Mouse (Mus musculus) midbrain, embryonic 15.5 days (tissue): ENCODE data around the gene Rtn2. TPM values are rescaled to one million over a fixed set of nuclear protein-coding genes. Genes with fewer than 3 reads are reported as not detected.
A peak's percentile ranks its signal among the peaks of the same experiment; 100 is the strongest.

Experiments
- ATAC-seq: fragments of 200-750 bp; cut with Nextera tagmentation; replicated peaks from 2 replicates; pipeline ENCODE4 v1.8.0; 2017; ENCODE audit warnings: moderate TSS enrichment
- H3K27ac ChIP-seq: fragments of 300-500 bp; sonication (generic); 2 replicates; pipeline ENCODE4 v1.5.1; 2015; ENCODE audit warnings: mild to moderate bottlenecking, inconsistent platforms
- H3K27me3 ChIP-seq: fragments of 300-500 bp; sonication (generic); replicated peaks from 2 replicates; pipeline ENCODE4 v1.6.1; 2015; ENCODE audit warnings: inconsistent platforms
- H3K36me3 ChIP-seq: fragments of 300-500 bp; sonication (generic); replicated peaks from 2 replicates; pipeline ENCODE4 v1.6.1; 2015; ENCODE audit warnings: inconsistent platforms
- H3K4me1 ChIP-seq: fragments of 300-500 bp; sonication (generic); 2 replicates; pipeline ENCODE4 v1.6.1; 2015; ENCODE audit warnings: inconsistent platforms
- H3K4me2 ChIP-seq: fragments of 300-500 bp; sonication (generic); 2 replicates; pipeline ENCODE4 v1.6.1; 2015; ENCODE audit warnings: inconsistent platforms, mild to moderate bottlenecking, moderate library complexity
- H3K4me3 ChIP-seq: fragments of 300-500 bp; sonication (generic); 2 replicates; pipeline ENCODE4 v1.5.1; 2015; ENCODE audit warnings: mild to moderate bottlenecking, inconsistent platforms
- H3K9ac ChIP-seq: fragments of 300-500 bp; sonication (generic); 2 replicates; pipeline ENCODE4 v1.6.1; 2015; ENCODE audit warnings: mild to moderate bottlenecking, inconsistent platforms
- H3K9me3 ChIP-seq: fragments of 300-500 bp; sonication (generic); 2 replicates; pipeline ENCODE4 v1.6.1; 2016; ENCODE audit warnings: inconsistent platforms
- WGBS: fragments of 180-500 bp; shearing (Covaris S2); methylation state at CpG from one replicate; pipeline ENCODE4 v1.1.7; 2015; ENCODE audit warnings: mixed read lengths; 5-methylcytosine and 5-hydroxymethylcytosine counted together
- polyA plus RNA-seq: library from polyadenylated mRNA; unstranded; fragments of >200 nt; fragmentation: Nextera tagmentation; extraction: Ambion mirVana; gene quantifications from 2 replicates; pipeline ENCODE4 v1.2.1, GENCODE M21; 2015

Rtn2 gene
- polyA plus RNA-seq, result 112 and 121 TPM in 2 replicates

GRCm38 (mm10) chr7:19282385-19282784 is at the start of gene Rtn2:
Rtn2 (plus strand) TSS chr7:19282624.
- H3K9ac ChIP-seq, result peak within 1 kb of the TSS; percentile 98
- H3K4me2 ChIP-seq, result peak within 1 kb of the TSS; percentile 64
- peak within 1 kb of the TSS; percentile 93 for H3K27ac ChIP-seq
- no peaks in the 10 kb centered on the region for H3K9me3 ChIP-seq
- H3K27me3 ChIP-seq, result peaks cover 40% of the 10 kb centered on the region
- peaks cover 29% of the 10 kb centered on the region for H3K4me1 ChIP-seq
- H3K4me3 ChIP-seq, result peak within 1 kb of the TSS; percentile 87
- WGBS, result under 1% methylated on average over 35 of the region's 37 CpGs
- peak; percentile 83 for ATAC-seq
- H3K36me3 ChIP-seq, result peaks cover 11% of the 10 kb centered on the region; the same call in 1 of the 2 replicates

DNA sequence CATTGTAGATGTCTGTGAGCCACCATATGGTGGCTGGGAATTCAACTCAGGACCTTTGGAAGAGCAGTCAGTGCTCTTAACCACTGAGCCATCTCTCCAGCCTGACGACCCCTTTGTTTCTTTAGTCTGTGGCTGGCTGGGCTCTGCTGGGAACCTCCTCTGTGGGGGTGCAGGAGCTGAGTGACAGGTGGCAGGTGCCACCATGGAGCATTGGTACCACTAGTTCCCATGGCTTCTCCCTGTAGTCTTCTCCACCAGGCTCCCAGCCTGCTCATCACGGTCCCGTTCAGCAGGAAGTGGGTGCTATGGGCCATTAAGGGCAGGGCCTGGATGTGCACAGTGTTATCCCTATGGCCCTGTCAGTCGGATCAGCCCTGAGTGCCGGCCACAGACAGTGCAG is 47.8 kb upstream of the Rtn2 start:
- Histone ChIP-seq H3K4me1 (peaks cover 9% of the 10 kb centered on the region), H3K27ac (no peak overlapping the region), H3K36me3 (no peaks in the 10 kb centered on the region), H3K9me3 (no peaks in the 10 kb centered on the region), H3K4me2 (no peak overlapping the region), H3K4me3 (no peak overlapping the region), H3K9ac (no peak overlapping the region), H3K27me3 (no peaks in the 10 kb centered on the region)
- no peak for ATAC-seq
- 79% methylated on average over 5 of the region's 5 CpGs for WGBS

DNA sequence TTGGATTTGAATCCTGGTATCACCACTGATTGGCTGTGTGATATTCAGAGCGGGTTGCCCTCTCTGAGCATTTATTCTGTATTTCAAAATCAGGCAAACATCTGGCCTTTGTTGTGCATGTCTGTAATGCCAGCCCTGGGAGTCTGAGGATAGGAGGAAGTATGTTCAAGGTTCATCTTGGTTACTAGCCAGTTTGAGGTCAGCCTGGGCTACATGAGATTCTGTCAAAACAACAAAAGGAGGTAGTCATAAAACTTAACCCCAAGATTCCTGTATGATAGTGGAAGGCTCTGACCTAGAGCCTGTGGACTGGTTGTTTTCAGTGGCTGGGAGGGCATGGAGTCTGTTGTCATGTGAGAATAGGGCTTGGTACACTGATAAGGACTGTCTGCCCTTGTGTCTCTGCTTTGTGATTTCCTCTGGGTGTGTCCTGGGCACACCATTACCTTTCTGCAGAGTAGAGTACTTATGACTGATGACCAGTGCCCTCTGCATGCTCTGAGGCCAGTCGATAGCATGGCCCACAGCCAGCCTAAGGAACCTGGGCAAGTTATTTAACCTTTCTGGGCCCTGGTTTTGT is 47.2 kb upstream of the Rtn2 start:
- H3K4me3 ChIP-seq, result no peak overlapping the region
- peaks cover 4% of the 10 kb centered on the region for H3K4me1 ChIP-seq
- no peak overlapping the region for H3K27ac ChIP-seq
- no peaks in the 10 kb centered on the region for H3K36me3 ChIP-seq
- no peaks in the 10 kb centered on the region for H3K27me3 ChIP-seq
- WGBS, result 94% methylated on average over 2 of the region's 2 CpGs
- H3K9ac ChIP-seq, result no peak overlapping the region
- no peak for ATAC-seq
- H3K9me3 ChIP-seq, result no peaks in the 10 kb centered on the region
- H3K4me2 ChIP-seq, result no peak overlapping the region

- 76% methylated on average over 2 of the region's 2 CpGs for WGBS
- ATAC-seq, result no peak
- no peaks in the 10 kb centered on the region for H3K4me1 ChIP-seq
- no peaks in the 10 kb centered on the region for H3K27me3 ChIP-seq
- no peak overlapping the region for H3K9ac ChIP-seq
- no peaks in the 10 kb centered on the region for H3K36me3 ChIP-seq
- H3K4me2 ChIP-seq, result no peak overlapping the region
- no peaks in the 10 kb centered on the region for H3K9me3 ChIP-seq
- no peak overlapping the region for H3K27ac ChIP-seq
- no peak overlapping the region for H3K4me3 ChIP-seq
Observed at GRCm38 (mm10) chr7:19236411-19236810, 46.0 kb upstream of the Rtn2 start.

DNA sequence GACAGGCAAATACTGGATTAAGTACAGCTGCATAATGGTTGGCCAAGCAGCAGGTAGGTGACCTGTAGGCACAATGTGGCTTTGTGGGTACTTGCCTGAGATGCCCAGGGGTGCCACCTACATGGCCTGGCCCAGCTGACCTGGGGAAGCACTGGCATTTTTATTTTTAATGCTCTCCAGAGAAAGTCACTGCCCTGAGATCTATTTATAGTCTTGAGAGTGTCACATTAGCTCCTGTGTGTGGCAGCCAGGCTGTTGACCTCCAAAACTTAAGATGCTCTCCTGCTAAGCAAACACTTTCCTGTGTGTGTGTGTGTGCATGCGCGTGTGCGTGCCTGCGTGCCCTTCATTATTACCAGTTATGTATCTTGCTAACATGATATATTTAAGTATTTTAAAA is 44.1 kb upstream of the Rtn2 start:
- no peak overlapping the region for H3K4me2 ChIP-seq
- ATAC-seq, result no peak
- 92% methylated on average over 4 of the region's 4 CpGs for WGBS
- no peak overlapping the region for H3K4me3 ChIP-seq
- H3K4me1 ChIP-seq, result no peaks in the 10 kb centered on the region
- no peak overlapping the region for H3K27ac ChIP-seq
- no peaks in the 10 kb centered on the region for H3K9me3 ChIP-seq
- no peaks in the 10 kb centered on the region for H3K27me3 ChIP-seq
- no peaks in the 10 kb centered on the region for H3K36me3 ChIP-seq
- no peak overlapping the region for H3K9ac ChIP-seq

DNA sequence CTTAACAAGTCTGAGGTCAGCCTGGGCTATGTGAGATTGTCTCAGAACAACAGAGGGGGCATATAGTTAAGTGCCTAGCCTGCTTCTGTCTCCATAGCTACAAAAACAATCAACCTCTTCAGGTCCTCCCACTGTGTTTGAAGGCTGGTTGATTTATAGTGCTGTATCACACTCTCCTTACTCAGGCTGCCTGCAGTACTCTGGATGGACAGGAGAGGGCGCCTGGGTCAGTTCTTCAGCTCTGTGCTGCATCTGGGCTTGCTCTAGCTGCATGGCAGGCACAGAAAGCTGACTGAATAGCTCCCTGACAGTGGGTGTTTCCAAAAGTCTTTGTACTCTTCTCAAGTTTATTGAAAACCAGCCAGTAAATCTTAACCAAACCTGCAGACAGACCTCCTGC is 43.0 kb upstream of the Rtn2 start:
- Histone ChIP-seq H3K4me2 (no peak overlapping the region), H3K9me3 (no peaks in the 10 kb centered on the region), H3K27me3 (no peaks in the 10 kb centered on the region), H3K4me1 (no peaks in the 10 kb centered on the region), H3K9ac (no peak overlapping the region), H3K4me3 (no peak overlapping the region), H3K36me3 (no peaks in the 10 kb centered on the region), H3K27ac (no peak overlapping the region)
- WGBS, result 0% methylated on average over 1 of the region's 1 CpGs
- peak; percentile 90 for ATAC-seq

- Histone ChIP-seq H3K36me3 (no peaks in the 10 kb centered on the region), H3K4me3 (no peak overlapping the region), H3K27ac (no peak overlapping the region), H3K4me1 (no peaks in the 10 kb centered on the region), H3K4me2 (no peak overlapping the region), H3K9me3 (no peaks in the 10 kb centered on the region), H3K27me3 (no peaks in the 10 kb centered on the region), H3K9ac (no peak overlapping the region)
- no peak for ATAC-seq
- 87% methylated on average over 2 of the region's 4 CpGs for WGBS
Observed at GRCm38 (mm10) chr7:19239986-19240385, 42.4 kb upstream of the Rtn2 start.

- ATAC-seq, result no peak
- no peak overlapping the region for H3K27ac ChIP-seq
- no peaks in the 10 kb centered on the region for H3K9me3 ChIP-seq
- H3K27me3 ChIP-seq, result no peaks in the 10 kb centered on the region
- no peaks in the 10 kb centered on the region; the same call in 1 of the 2 replicates for H3K36me3 ChIP-seq
- no peak overlapping the region for H3K9ac ChIP-seq
- H3K4me2 ChIP-seq, result no peak overlapping the region
- H3K4me3 ChIP-seq, result no peak overlapping the region
- 94% methylated on average over 8 of the region's 8 CpGs for WGBS
- no peaks in the 10 kb centered on the region for H3K4me1 ChIP-seq
Observed at GRCm38 (mm10) chr7:19240905-19241463, 41.4 kb upstream of the Rtn2 start.

- H3K27me3 ChIP-seq, result no peaks in the 10 kb centered on the region
- ATAC-seq, result no peak
- 91% methylated on average over 1 of the region's 1 CpGs for WGBS
Observed at GRCm38 (mm10) chr7:19242005-19242404, 40.4 kb upstream of the Rtn2 start.

DNA sequence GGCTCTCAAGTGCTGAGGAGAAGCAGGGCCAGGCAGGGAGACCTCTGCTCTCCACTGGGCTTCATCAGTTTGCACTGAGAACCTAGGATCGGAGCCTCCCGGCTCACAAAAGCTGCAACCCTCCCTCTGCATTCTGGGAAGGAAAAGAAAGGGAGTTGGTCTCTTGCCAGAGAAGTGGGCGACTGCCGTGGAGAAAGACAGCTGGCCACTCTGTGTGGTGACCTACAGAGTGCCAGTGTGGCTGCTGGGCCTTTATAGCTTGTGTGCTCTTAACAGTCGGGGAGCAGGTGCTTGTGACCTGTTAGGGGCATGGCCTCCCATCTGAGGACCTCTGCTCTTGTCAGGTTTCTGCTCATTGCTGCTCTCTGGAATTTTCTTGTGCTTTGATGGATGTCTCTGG is 38.6 kb upstream of the Rtn2 start:
- H3K36me3 ChIP-seq, result peaks cover 5% of the 10 kb centered on the region; the same call in 1 of the 2 replicates
- no peaks in the 10 kb centered on the region for H3K27me3 ChIP-seq
- no peak overlapping the region for H3K9ac ChIP-seq
- WGBS, result 78% methylated on average over 5 of the region's 5 CpGs
- no peaks in the 10 kb centered on the region for H3K4me1 ChIP-seq
- H3K9me3 ChIP-seq, result no peaks in the 10 kb centered on the region
- no peak overlapping the region for H3K27ac ChIP-seq
- H3K4me3 ChIP-seq, result no peak overlapping the region
- no peak for ATAC-seq
- H3K4me2 ChIP-seq, result no peak overlapping the region

More at GRCm38 (mm10) chr7:19242005-19242404, 40.4 kb upstream of the Rtn2 start:
- H3K4me1 ChIP-seq, result no peaks in the 10 kb centered on the region
- no peaks in the 10 kb centered on the region for H3K9me3 ChIP-seq
- H3K9ac ChIP-seq, result no peak overlapping the region
- no peak overlapping the region for H3K27ac ChIP-seq
- no peak overlapping the region for H3K4me2 ChIP-seq
- no peaks in the 10 kb centered on the region; the same call in 1 of the 2 replicates for H3K36me3 ChIP-seq
- H3K4me3 ChIP-seq, result no peak overlapping the region

DNA sequence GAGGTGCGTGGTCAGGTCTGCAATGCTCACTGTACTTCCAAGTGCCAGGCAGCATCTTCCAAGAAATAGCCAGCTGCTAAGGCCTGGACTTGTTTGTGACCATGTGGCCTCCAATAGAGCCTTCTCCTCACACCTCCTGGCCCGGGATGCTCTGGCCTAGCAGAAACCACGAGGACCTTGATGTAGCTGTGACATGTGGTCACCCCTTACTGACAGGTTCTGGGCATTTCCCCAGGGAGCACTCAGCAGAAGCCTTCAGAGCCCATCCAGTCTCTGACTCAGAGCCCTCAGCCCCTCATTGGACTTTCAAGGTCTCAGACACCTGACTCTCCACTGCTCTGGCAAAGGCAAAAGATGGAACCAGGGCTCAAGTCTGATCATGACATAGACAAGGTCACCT is 37.3 kb upstream of the Rtn2 start:
- H3K9me3 ChIP-seq, result no peaks in the 10 kb centered on the region
- 96% methylated on average over 3 of the region's 3 CpGs for WGBS
- H3K4me2 ChIP-seq, result no peak overlapping the region
- H3K4me1 ChIP-seq, result no peaks in the 10 kb centered on the region
- ATAC-seq, result no peak
- H3K4me3 ChIP-seq, result no peak overlapping the region
- no peak overlapping the region for H3K27ac ChIP-seq
- H3K9ac ChIP-seq, result no peak overlapping the region
- peaks cover 5% of the 10 kb centered on the region; the same call in 1 of the 2 replicates for H3K36me3 ChIP-seq
- H3K27me3 ChIP-seq, result no peaks in the 10 kb centered on the region

GRCm38 (mm10) chr7:19246855-19247254 is 35.6 kb upstream of the Rtn2 start:
- no peak for ATAC-seq
- no peaks in the 10 kb centered on the region for H3K9me3 ChIP-seq

GRCm38 (mm10) chr7:19247511-19247910 is 34.9 kb upstream of the Rtn2 start:
- peaks cover 5% of the 10 kb centered on the region; the same call in 1 of the 2 replicates for H3K36me3 ChIP-seq
- H3K4me1 ChIP-seq, result no peaks in the 10 kb centered on the region
- H3K9ac ChIP-seq, result no peak overlapping the region
- H3K27ac ChIP-seq, result no peak overlapping the region
- H3K9me3 ChIP-seq, result no peaks in the 10 kb centered on the region
- no peak overlapping the region for H3K4me3 ChIP-seq
- H3K4me2 ChIP-seq, result no peak overlapping the region
- no peaks in the 10 kb centered on the region for H3K27me3 ChIP-seq
- ATAC-seq, result no peak
- 95% methylated on average over 2 of the region's 2 CpGs for WGBS

More at GRCm38 (mm10) chr7:19246855-19247254, 35.6 kb upstream of the Rtn2 start:
- Histone ChIP-seq H3K27ac (no peak overlapping the region), H3K4me1 (no peaks in the 10 kb centered on the region), H3K9ac (no peak overlapping the region), H3K27me3 (no peaks in the 10 kb centered on the region), H3K4me3 (no peak overlapping the region), H3K36me3 (peaks cover 5% of the 10 kb centered on the region; the same call in 1 of the 2 replicates), H3K4me2 (no peak overlapping the region)
- 97% methylated on average over 1 of the region's 1 CpGs for WGBS
